Mouse (Mus musculus): Measurements from ENCODE around the gene Olfr825. TPM values are rescaled to one million over a fixed set of nuclear protein-coding genes. Genes with fewer than 3 reads are reported as not detected.
A peak's percentile ranks its signal among the peaks of the same experiment; 100 is the strongest.
"Not testable (repeated sequence)": the region's sequence is repeated elsewhere in the genome, so short reads cannot be mapped to it uniquely, and the experiment has no call there.

The Olfr825 gene
- total RNA-seq (2021), result not detected
- long read RNA-seq, experiment 1, result 0 reads
- long read RNA-seq, experiment 2, result 0 reads

DNA sequence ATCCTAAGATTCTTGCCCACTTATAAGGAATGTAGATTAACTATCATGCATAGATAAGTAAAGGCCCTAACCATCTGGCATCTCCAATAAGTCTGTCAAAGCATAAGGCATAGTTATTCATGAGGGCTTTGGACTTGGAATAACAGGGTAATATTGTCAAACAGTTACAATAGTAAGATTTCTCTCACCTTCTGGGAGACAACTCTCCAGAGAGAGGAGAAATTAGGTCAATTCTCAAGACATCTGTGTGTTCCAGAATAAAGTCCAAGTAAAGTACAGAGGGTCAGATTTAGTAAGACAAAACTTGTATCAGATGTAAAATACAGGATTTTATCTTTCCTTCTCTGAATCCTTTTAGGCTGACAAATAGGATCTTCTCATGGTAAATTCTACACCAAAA, at the start of gene Olfr825:
Gene Olfr825 (minus strand): TSS at position 101 of the 400 bp plus-strand sequence.
- no peak for DNase-seq (ENCODE audit: low spot score in 2 of 2)

DNA sequence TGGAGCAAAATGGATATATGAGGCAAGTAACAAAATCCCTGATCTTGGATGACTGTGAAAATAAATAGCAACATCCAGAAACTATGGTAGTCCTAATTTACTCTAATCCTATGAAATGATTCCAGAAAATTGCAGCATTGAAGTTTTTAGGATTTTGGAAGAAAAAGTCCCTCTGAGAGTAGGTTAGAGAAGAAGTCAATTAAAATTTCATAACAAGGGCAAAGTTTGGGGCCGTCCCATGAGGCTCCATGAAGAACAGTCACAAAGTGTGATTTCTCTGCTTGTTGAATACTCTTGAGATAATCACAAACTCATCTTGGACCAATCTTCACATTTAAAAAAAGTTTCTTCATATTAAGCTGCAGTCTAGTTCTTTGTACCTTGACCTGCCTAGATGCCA, 47.7 kb upstream of the Olfr825 start, which contains the start of gene Olfr827:
Gene Olfr827 (minus strand): TSS at position 101 of the 400 bp plus-strand sequence.
- DNase-seq (ENCODE audit: low spot score in 2 of 2), result no peak

DNA sequence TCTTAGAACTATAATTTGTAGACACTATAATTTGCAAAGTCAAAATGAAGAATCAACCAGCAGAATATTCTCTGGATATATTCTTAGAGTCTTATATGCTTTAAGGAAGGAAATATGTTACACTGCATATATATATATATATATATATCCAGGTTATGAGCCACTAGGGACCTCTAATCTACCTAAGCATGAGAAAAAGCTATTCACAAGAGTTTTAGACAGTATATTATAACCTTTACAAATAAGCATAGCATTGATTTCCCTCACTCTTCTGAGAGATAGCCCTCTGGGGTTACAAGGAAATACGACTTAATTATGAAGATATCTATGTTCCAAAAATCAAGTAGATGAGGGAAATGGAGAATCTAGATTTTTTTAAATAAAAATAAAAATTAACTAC, 17.5 kb upstream of the Olfr825 start, which contains the start of gene Olfr826:
Gene Olfr826 (minus strand): TSS at position 101 of the 400 bp plus-strand sequence.
- no peak for DNase-seq (ENCODE audit: low spot score in 2 of 2)

DNA sequence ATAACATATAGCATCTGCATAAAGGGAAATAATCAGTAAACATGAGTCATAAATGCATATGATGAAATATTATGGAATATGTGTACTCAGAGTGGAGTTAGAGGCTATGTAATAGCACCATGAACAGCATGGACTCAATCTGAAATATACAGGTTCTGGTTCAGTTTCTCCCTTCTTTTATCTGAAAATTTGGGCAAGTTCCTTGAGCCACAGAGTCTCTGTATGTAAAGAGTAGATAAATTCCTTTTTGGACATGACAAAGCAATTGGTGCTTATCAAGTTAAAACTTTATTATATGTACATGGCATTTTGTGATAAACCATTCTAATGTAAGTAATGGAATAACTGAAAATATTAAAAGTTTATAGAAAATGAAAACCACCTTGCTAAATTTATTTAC, 1.4 kb downstream of the Olfr825 start:
- no peak for DNase-seq (ENCODE audit: low spot score in 2 of 2)

DNA sequence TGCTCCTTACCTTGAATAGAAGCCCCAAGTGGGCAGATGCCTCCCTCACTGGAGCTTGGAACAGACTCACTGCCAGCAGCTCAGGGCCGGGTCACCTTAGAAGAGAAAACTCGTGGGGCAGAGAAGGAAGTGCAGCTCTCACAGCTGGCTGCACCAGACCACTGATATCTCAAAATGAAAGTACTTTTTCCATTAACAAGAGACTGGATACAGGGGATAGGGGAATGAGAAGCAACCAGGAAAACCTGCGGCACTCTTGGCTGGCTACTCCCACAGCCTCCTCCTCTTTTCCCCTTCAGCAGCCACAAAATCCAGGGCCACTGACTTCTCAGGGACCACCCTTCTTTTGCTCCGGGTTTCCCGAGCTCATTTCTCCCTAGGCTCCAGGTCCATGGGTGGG, 22.4 kb downstream of the Olfr825 start:
- DNase-seq (ENCODE audit: low spot score in 2 of 2), result no peak

DNA sequence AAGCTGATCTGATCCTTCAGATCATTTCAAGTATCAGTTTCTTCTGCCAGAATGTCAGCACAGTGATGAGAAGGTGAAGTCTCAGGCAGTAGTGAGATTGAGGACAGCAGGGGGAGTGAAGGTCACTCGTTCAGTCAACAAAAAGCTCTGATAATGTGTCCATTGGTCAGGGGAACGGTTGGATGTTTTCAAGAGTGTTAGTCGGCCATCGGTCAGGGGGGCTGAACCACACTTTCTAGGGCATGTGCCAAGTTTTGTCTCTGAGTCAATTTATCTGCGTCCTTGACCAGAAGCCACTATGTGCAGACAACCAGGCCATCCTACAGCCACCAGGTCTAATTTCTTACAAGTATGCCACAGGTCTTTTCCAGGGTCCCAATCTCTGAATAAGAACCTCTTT, 24.1 kb downstream of the Olfr825 start:
- DNase-seq (ENCODE audit: low spot score in 2 of 2), result peak in 1 of 2 experiments; percentile 18

DNA sequence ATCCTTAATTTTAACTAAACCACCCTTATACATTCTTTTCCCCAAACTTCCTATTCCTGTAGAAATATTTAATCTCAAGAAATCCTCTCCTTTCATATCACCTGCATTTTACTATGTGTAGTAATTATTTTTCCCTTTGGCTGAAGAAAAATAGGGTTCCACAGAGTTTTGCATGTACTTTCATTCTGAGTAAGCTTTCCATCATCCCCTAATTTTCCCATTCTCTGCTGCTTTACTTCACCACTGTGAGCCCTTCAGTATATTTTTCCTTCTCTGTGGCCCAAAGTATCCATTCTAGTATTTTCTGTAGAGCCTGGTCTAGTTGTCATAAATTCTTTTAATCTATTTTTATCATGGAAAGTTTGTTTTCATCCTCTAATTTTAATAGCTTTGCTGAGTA, 31.8 kb downstream of the Olfr825 start:
- DNase-seq (ENCODE audit: low spot score in 2 of 2), result no peak

DNA sequence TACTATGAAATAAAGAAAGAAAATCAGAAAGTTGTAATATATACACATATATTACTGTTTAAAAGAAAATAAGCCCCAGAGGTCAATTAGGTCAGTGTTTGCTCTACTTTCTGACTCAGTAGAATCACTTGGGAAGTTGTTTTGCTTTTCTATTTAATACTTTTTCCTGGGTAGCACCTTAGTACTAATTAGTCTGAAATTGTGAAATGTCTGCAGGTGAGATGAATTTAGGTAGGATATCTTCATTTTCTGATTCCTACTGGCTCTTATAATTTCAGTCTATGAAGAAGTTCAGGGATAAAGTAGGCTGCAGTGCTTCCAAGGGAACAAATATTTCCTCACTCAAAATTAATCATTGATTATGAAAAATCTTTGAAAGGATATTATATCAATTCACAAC, 36.7 kb downstream of the Olfr825 start, which contains the start of gene Olfr824:
Gene Olfr824 (minus strand): TSS at position 101 of the 400 bp plus-strand sequence.
- DNase-seq (ENCODE audit: low spot score in 2 of 2), result not testable (repeated sequence)

DNA sequence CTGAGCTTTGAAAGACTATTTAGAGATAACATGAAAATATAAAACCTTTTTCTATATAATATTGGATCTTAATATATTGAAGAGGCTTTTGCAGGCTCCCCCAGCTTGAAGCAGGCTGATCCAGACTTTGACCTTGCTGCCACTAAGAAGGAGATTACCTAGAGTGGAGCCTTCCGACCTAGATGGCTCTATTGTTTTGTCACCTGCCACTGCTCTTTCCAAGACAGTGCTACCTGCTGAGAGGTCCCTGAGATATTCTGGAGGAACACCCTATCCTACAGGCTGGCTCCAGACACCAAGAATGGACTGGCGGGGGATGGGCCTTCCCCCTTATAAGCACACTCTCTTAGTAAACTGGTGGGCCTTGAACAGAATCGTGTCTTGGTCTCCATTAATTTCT, 50.5 kb downstream of the Olfr825 start:
- not testable (repeated sequence) for DNase-seq (ENCODE audit: low spot score in 2 of 2)

DNA sequence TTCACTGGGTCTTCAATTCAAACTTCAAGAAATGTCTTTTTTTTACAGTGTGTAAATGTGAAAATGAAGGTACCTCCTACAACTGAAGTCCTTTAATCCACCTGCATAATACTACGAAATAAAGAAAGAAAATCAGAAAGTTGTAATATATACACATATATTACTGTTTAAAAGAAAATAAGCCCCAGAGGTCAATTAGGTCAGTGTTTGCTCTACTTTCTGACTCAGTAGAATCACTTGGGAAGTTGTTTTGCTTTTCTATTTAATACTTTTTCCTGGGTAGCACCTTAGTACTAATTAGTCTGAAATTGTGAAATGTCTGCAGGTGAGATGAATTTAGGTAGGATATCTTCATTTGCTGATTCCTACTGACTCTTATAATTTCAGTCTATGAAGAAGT, 51.3 kb downstream of the Olfr825 start, which contains the start of gene Olfr823:
Gene Olfr823 (minus strand): TSS at position 101 of the 400 bp plus-strand sequence.
- DNase-seq (ENCODE audit: low spot score in 2 of 2), result not testable (repeated sequence)

Other genes with a start within 250 kb of the Olfr825 start
- not detected for gene Olfr818, start 217.7 kb downstream of the Olfr825 start, total RNA-seq (2021)
- not detected for gene Olfr819, start 199.5 kb downstream of the Olfr825 start, total RNA-seq (2021)
- not detected for gene Olfr247, start 190.6 kb downstream of the Olfr825 start, total RNA-seq (2021)
- not detected for gene Gm10310, start 181.7 kb downstream of the Olfr825 start, total RNA-seq (2021)
- not detected for gene Olfr820, start 154.1 kb downstream of the Olfr825 start, total RNA-seq (2021)
- gene Olfr821, start 136.4 kb downstream of the Olfr825 start, total RNA-seq (2021), result not detected
- gene Olfr822, start 95.6 kb downstream of the Olfr825 start, total RNA-seq (2021), result not detected
- not detected for gene Olfr823, start 51.4 kb downstream of the Olfr825 start, total RNA-seq (2021)
- gene Olfr824, start 36.8 kb downstream of the Olfr825 start, total RNA-seq (2021), result not detected
- gene Olfr826, start 17.4 kb upstream of the Olfr825 start, total RNA-seq (2021), result not detected
- gene Olfr827, start 47.6 kb upstream of the Olfr825 start, total RNA-seq (2021), result not detected
- gene Neurod4, start 113.5 kb upstream of the Olfr825 start, total RNA-seq (2021), result 1 to 10 TPM in 1 of 2 experiments, under 1 TPM in 1; 0.33 to 1.7 TPM
- under 1 TPM; 0.66 to 0.77 TPM for gene Tespa1, start 156.1 kb upstream of the Olfr825 start, total RNA-seq (2021)
- not detected for gene Vmn2r84, start 227.6 kb upstream of the Olfr825 start, total RNA-seq (2021)

Measured in adrenal gland, adult 18-20 months (tissue).